Mouse (Mus musculus) left cerebral cortex, adult 2 months (tissue): Measurements from ENCODE around the gene Slc16a7. TPM values are rescaled to one million over a fixed set of nuclear protein-coding genes. Genes with fewer than 3 reads are reported as not detected.

Source experiments
- DNase-seq, 2 experiments: peaks; one replicate each; pipeline ENCODE4 v3.0.0; 2021 to 2022; ENCODE audit warnings: low spot score in 2 of 2, mixed read lengths in 1 of 2; ENCODE audit errors: extremely low spot score in 1 of 2
- H3K27ac ChIP-seq: fragments of 200-600 bp; 2 replicates; pipeline ENCODE4 v1.8.1; 2022
- H3K4me3 ChIP-seq: fragments of 200-600 bp; 2 replicates; pipeline ENCODE4 v1.8.1; 2022
- CTCF ChIP-seq: fragments of 200-600 bp; IDR thresholded peaks from 2 replicates; pipeline ENCODE4 v1.8.1; 2022; ENCODE audit warnings: antibody characterized with exemption, mild to moderate bottlenecking, moderate library complexity
- intact Hi-C: fragments of 180-260 bp; cut with DNase I; formaldehyde crosslinking; loops from one replicate; pipeline ENCODE4 v1.15.1; 2025
- total RNA-seq, 2 experiments: library from RNA; stranded (reverse); gene quantifications; 2 replicates each; pipeline ENCODE4 v1.2.3; 2021

Gene Slc16a7
- total RNA-seq, 2 experiments from 2014 or later = 58.3 to 60.1 TPM

- Histone ChIP-seq H3K4me3 (no peak overlapping the region), H3K27ac (no peak overlapping the region)
- no peak for TF ChIP-seq CTCF
- intact Hi-C loops = no loop called here
- DNase-seq = no peak
Measured at GRCm38 (mm10) chr10:125321446-125322428, 67.5 kb downstream of the Slc16a7 start.

- no peak overlapping the region for H3K4me3 ChIP-seq
- no peak overlapping the region for H3K27ac ChIP-seq
- no peak for DNase-seq
- peak; percentile 43 for TF ChIP-seq CTCF
- intact Hi-C loops = no loop called here
Measured at GRCm38 (mm10) chr10:125317317-125317716, 71.9 kb downstream of the Slc16a7 start.

- DNase-seq = no peak
Measured at GRCm38 (mm10) chr10:125310855-125311254, 78.4 kb downstream of the Slc16a7 start.

GRCm38 (mm10) chr10:125298036-125298435 lies 91.2 kb downstream of the Slc16a7 start:
- DNase-seq = peak; percentile 40 to 62
- TF ChIP-seq CTCF = no peak
- intact Hi-C loops = no loop called here
- Histone ChIP-seq H3K27ac (peak overlapping the region; percentile 2), H3K4me3 (no peak overlapping the region)

More at GRCm38 (mm10) chr10:125310855-125311254, 78.4 kb downstream of the Slc16a7 start:
- no peak overlapping the region for H3K27ac ChIP-seq
- TF ChIP-seq CTCF = peak; percentile 37
- intact Hi-C loops = no loop called here
- H3K4me3 ChIP-seq = no peak overlapping the region

- TF ChIP-seq CTCF = no peak
- H3K27ac ChIP-seq = no peak overlapping the region
- DNase-seq = no peak
- intact Hi-C loops = no loop called here
- H3K4me3 ChIP-seq = no peak overlapping the region
Measured at GRCm38 (mm10) chr10:125290320-125290719, 98.9 kb downstream of the Slc16a7 start.

GRCm38 (mm10) chr10:125288560-125288959 lies 100.7 kb downstream of the Slc16a7 start:
- Histone ChIP-seq H3K27ac (no peak overlapping the region), H3K4me3 (no peak overlapping the region)
- TF ChIP-seq CTCF = no peak
- no peak for DNase-seq
- intact Hi-C loops = no loop called here

- H3K27ac ChIP-seq = no peak overlapping the region
- no peak for DNase-seq
- no peak for TF ChIP-seq CTCF
- no peak overlapping the region for H3K4me3 ChIP-seq
- intact Hi-C loops = no loop called here
Measured at GRCm38 (mm10) chr10:125285386-125285785, 103.9 kb downstream of the Slc16a7 start.

- no peak for DNase-seq
- intact Hi-C loops = no loop called here
- no peak for TF ChIP-seq CTCF
- Histone ChIP-seq H3K27ac (no peak overlapping the region), H3K4me3 (no peak overlapping the region)
Measured at GRCm38 (mm10) chr10:125275149-125275848, 114.0 kb downstream of the Slc16a7 start.

GRCm38 (mm10) chr10:125274519-125275148 lies 114.6 kb downstream of the Slc16a7 start:
- Histone ChIP-seq H3K27ac (no peak overlapping the region), H3K4me3 (no peak overlapping the region)
- no peak for DNase-seq
- TF ChIP-seq CTCF = no peak
- intact Hi-C loops = no loop called here

GRCm38 (mm10) chr10:125273759-125274158 lies 115.5 kb downstream of the Slc16a7 start:
- no peak for TF ChIP-seq CTCF
- Histone ChIP-seq H3K4me3 (no peak overlapping the region), H3K27ac (no peak overlapping the region)
- no peak for DNase-seq
- intact Hi-C loops = no loop called here

GRCm38 (mm10) chr10:125271448-125271847 lies 117.8 kb downstream of the Slc16a7 start:
- DNase-seq = no peak
- Histone ChIP-seq H3K4me3 (no peak overlapping the region), H3K27ac (no peak overlapping the region)
- intact Hi-C loops = no loop called here
- no peak for TF ChIP-seq CTCF

GRCm38 (mm10) chr10:125270266-125270665 lies 119.0 kb downstream of the Slc16a7 start:
- H3K27ac ChIP-seq = no peak overlapping the region
- intact Hi-C loops = no loop called here
- no peak for TF ChIP-seq CTCF
- no peak overlapping the region for H3K4me3 ChIP-seq
- DNase-seq = no peak
